Mouse (Mus musculus) lung, embryonic 15.5 days (tissue): ENCODE measurements around the gene Mum1. TPM values are rescaled to one million over a fixed set of nuclear protein-coding genes. Genes with fewer than 3 reads are reported as not detected.
A peak's percentile ranks its signal among the peaks of the same experiment; 100 is the strongest.

Experiments used
- ATAC-seq: fragments of 200-750 bp; cut with Nextera tagmentation; 2 replicates; pipeline ENCODE4 v1.8.0; 2017; ENCODE audit warnings: moderate number of reproducible peaks, borderline replicate concordance; ENCODE audit not compliant: low FRiP score, low TSS enrichment; ENCODE audit errors: extremely low read depth
- H3K27ac ChIP-seq: fragments of 300-500 bp; sonication (generic); 2 replicates; pipeline ENCODE4 v1.5.1; 2015; ENCODE audit warnings: moderate library complexity, mild to moderate bottlenecking, inconsistent platforms
- H3K27me3 ChIP-seq: fragments of 300-500 bp; sonication (generic); 2 replicates; pipeline ENCODE4 v1.6.1; 2015; ENCODE audit warnings: inconsistent platforms
- H3K36me3 ChIP-seq: fragments of 300-500 bp; sonication (generic); 2 replicates; pipeline ENCODE4 v1.6.1; 2015; ENCODE audit warnings: inconsistent platforms
- H3K4me1 ChIP-seq: fragments of 300-500 bp; sonication (generic); 2 replicates; pipeline ENCODE4 v1.6.1; 2015; ENCODE audit warnings: inconsistent platforms
- H3K4me2 ChIP-seq: fragments of 300-500 bp; sonication (generic); 2 replicates; pipeline ENCODE4 v1.6.1; 2015; ENCODE audit warnings: inconsistent platforms, mild to moderate bottlenecking, moderate library complexity
- H3K4me3 ChIP-seq: fragments of 300-500 bp; sonication (generic); 2 replicates; pipeline ENCODE4 v1.5.1; 2015; ENCODE audit warnings: mild to moderate bottlenecking, inconsistent platforms
- H3K9ac ChIP-seq: fragments of 300-500 bp; sonication (generic); 2 replicates; pipeline ENCODE4 v1.6.1; 2015; ENCODE audit warnings: inconsistent platforms
- H3K9me3 ChIP-seq: fragments of 300-500 bp; sonication (generic); 2 replicates; pipeline ENCODE4 v1.6.1; 2016; ENCODE audit warnings: inconsistent platforms
- WGBS: fragments of 180-500 bp; shearing (Covaris S2); methylation state at CpG from one replicate; pipeline ENCODE4 v1.1.7; 2015; 5-methylcytosine and 5-hydroxymethylcytosine counted together
- polyA plus RNA-seq: library from polyadenylated mRNA; unstranded; fragments of >200 nt; fragmentation: Nextera tagmentation; extraction: Ambion mirVana; gene quantifications from 2 replicates; pipeline ENCODE4 v1.2.1, GENCODE M21; 2015

The Mum1 gene
- polyA plus RNA-seq, result 64.5 and 66.2 TPM in 2 replicates

DNA sequence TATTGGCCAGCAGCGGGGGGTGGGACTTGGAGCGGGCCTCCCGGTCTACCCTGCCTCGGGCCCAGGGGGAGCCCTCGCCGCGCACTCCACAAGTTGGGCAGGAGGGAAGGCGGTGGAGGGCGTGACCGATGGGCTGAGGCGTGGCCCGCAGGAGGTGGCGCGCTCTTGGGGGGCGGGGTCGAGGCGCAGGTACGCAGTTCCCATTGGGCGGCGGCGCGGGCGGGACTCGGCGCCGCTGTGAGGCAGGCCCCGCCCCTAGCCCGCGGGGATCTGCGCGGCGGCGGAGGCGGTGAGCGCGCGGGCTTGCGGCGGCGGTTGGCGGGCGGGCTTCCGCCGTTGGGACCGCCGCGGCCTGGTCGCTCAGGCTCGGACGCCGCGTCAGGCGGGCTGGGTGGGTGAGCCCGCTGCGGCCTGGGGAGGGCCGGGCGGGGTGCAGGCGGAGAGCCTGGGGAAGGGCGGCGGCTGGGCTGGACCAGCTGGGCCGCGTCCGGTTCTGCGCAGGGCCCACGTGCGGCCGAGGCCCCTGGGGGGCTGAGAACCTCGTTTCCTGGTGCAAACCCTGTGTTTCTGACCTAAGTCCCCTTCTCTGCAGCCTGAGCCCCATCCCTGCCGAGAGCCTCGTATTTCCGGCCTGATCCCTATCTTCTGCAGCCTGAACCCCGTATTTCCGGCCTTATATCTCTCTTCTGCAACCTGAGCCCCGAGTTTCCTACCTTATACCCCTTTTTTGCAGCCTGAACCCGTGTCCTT, at the start of gene Mum1:
Mum1 (plus strand) TSS at position 19 of the 750 bp plus-strand sequence.
- peaks cover 31% of the 10 kb centered on the region for H3K36me3 ChIP-seq
- no peaks in the 10 kb centered on the region for H3K27me3 ChIP-seq
- WGBS, result under 1% methylated on average over 73 of the region's 75 CpGs
- peak within 1 kb of the TSS; percentile 65 for H3K4me3 ChIP-seq
- no peaks in the 10 kb centered on the region for H3K9me3 ChIP-seq
- peak; percentile 99 for ATAC-seq
- peaks cover 28% of the 10 kb centered on the region for H3K4me1 ChIP-seq
- peak within 1 kb of the TSS; percentile 86 for H3K27ac ChIP-seq
- peak within 1 kb of the TSS; percentile 81 for H3K9ac ChIP-seq
- H3K4me2 ChIP-seq, result peak within 1 kb of the TSS; percentile 74

GRCm38 (mm10) chr10:80177441-80178279, 48.6 kb upstream of the Mum1 start:
- Histone ChIP-seq H3K4me2 (no peak overlapping the region), H3K27ac (no peak overlapping the region), H3K9me3 (no peaks in the 10 kb centered on the region), H3K9ac (no peak overlapping the region), H3K27me3 (no peaks in the 10 kb centered on the region), H3K4me1 (peaks cover 28% of the 10 kb centered on the region), H3K4me3 (no peak overlapping the region), H3K36me3 (no peaks in the 10 kb centered on the region)
- ATAC-seq, result no peak
- WGBS, result 68% methylated on average over 7 of the region's 7 CpGs

GRCm38 (mm10) chr10:80179068-80180051, 46.9 kb upstream of the Mum1 start, which contains the start of gene Efna2:
Gene Efna2 (plus strand): TSS chr10:80179482.
- no peaks in the 10 kb centered on the region for H3K27me3 ChIP-seq
- peak within 1 kb of the TSS; percentile 49 for H3K27ac ChIP-seq
- peaks cover 23% of the 10 kb centered on the region for H3K4me1 ChIP-seq
- peak within 1 kb of the TSS; percentile 58 for H3K4me3 ChIP-seq
- WGBS, result 2% methylated on average over 62 of the region's 106 CpGs
- no peaks in the 10 kb centered on the region for H3K36me3 ChIP-seq
- H3K9ac ChIP-seq, result peak within 1 kb of the TSS; percentile 70
- H3K9me3 ChIP-seq, result no peaks in the 10 kb centered on the region
- ATAC-seq, result peak; percentile 68; the same call in 1 of the 2 replicates
- peak within 1 kb of the TSS; percentile 64 for H3K4me2 ChIP-seq

GRCm38 (mm10) chr10:80180288-80180687, 45.9 kb upstream of the Mum1 start:
- no peaks in the 10 kb centered on the region for H3K9me3 ChIP-seq
- ATAC-seq, result no peak
- H3K4me3 ChIP-seq, result peak overlapping the region; percentile 58
- peaks cover 23% of the 10 kb centered on the region for H3K4me1 ChIP-seq
- peak overlapping the region; percentile 64 for H3K4me2 ChIP-seq
- H3K27ac ChIP-seq, result no peak overlapping the region
- H3K36me3 ChIP-seq, result no peaks in the 10 kb centered on the region
- H3K9ac ChIP-seq, result peak overlapping the region; percentile 70
- 28% methylated on average over 6 of the region's 6 CpGs for WGBS
- H3K27me3 ChIP-seq, result no peaks in the 10 kb centered on the region

- no peaks in the 10 kb centered on the region for H3K9me3 ChIP-seq
- no peaks in the 10 kb centered on the region for H3K27me3 ChIP-seq
- no peak overlapping the region for H3K27ac ChIP-seq
- no peak for ATAC-seq
- 41% methylated on average over 5 of the region's 5 CpGs for WGBS
- no peaks in the 10 kb centered on the region for H3K36me3 ChIP-seq
- peak overlapping the region; percentile 58 for H3K4me3 ChIP-seq
- peak overlapping the region; percentile 64 for H3K4me2 ChIP-seq
- H3K4me1 ChIP-seq, result peaks cover 20% of the 10 kb centered on the region
- peak overlapping the region; percentile 70; the same call in 1 of the 2 replicates for H3K9ac ChIP-seq
Measured at GRCm38 (mm10) chr10:80180823-80181222, 45.4 kb upstream of the Mum1 start.

GRCm38 (mm10) chr10:80182547-80182946, 43.7 kb upstream of the Mum1 start:
- no peaks in the 10 kb centered on the region for H3K9me3 ChIP-seq
- H3K4me1 ChIP-seq, result peaks cover 19% of the 10 kb centered on the region
- H3K4me3 ChIP-seq, result no peak overlapping the region
- no peak overlapping the region for H3K9ac ChIP-seq
- ATAC-seq, result no peak
- no peaks in the 10 kb centered on the region for H3K27me3 ChIP-seq
- H3K36me3 ChIP-seq, result no peaks in the 10 kb centered on the region
- no peak overlapping the region for H3K27ac ChIP-seq
- WGBS, result 89% methylated on average over 7 of the region's 7 CpGs
- no peak overlapping the region for H3K4me2 ChIP-seq

DNA sequence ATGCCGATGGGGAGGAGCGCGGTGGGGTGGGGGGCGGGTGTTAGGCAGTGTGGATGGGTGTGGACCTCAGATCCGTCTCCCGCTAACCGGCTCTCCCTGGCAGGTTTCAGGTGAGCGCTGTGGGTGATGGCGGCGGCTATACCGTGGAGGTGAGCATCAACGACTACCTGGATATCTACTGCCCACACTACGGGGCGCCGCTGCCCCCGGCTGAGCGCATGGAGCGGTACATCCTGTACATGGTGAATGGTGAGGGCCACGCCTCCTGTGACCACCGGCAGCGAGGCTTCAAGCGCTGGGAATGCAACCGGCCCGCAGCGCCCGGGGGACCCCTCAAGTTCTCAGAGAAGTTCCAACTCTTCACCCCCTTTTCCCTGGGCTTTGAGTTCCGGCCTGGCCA, 39.6 kb upstream of the Mum1 start:
- peaks cover 31% of the 10 kb centered on the region for H3K27me3 ChIP-seq
- ATAC-seq, result no peak
- H3K4me2 ChIP-seq, result no peak overlapping the region
- H3K4me3 ChIP-seq, result no peak overlapping the region
- peaks cover 15% of the 10 kb centered on the region for H3K4me1 ChIP-seq
- H3K9me3 ChIP-seq, result no peaks in the 10 kb centered on the region
- WGBS, result 59% methylated on average over 27 of the region's 27 CpGs
- no peak overlapping the region for H3K9ac ChIP-seq
- no peak overlapping the region for H3K27ac ChIP-seq
- peaks cover 10% of the 10 kb centered on the region; the same call in 1 of the 2 replicates for H3K36me3 ChIP-seq

GRCm38 (mm10) chr10:80187739-80188138, 38.5 kb upstream of the Mum1 start:
- H3K4me2 ChIP-seq, result no peak overlapping the region
- 90% methylated on average over 10 of the region's 10 CpGs for WGBS
- peaks cover 15% of the 10 kb centered on the region for H3K4me1 ChIP-seq
- H3K36me3 ChIP-seq, result peaks cover 10% of the 10 kb centered on the region; the same call in 1 of the 2 replicates
- peaks cover 41% of the 10 kb centered on the region for H3K27me3 ChIP-seq
- H3K9me3 ChIP-seq, result no peaks in the 10 kb centered on the region
- no peak overlapping the region for H3K27ac ChIP-seq
- no peak overlapping the region for H3K9ac ChIP-seq
- no peak for ATAC-seq
- no peak overlapping the region for H3K4me3 ChIP-seq

GRCm38 (mm10) chr10:80188453-80189024, 37.7 kb upstream of the Mum1 start:
- H3K4me2 ChIP-seq, result no peak overlapping the region
- peaks cover 15% of the 10 kb centered on the region for H3K4me1 ChIP-seq
- H3K4me3 ChIP-seq, result no peak overlapping the region
- no peaks in the 10 kb centered on the region for H3K9me3 ChIP-seq
- no peak for ATAC-seq
- WGBS, result 82% methylated on average over 15 of the region's 15 CpGs
- H3K27ac ChIP-seq, result no peak overlapping the region
- H3K9ac ChIP-seq, result no peak overlapping the region
- H3K27me3 ChIP-seq, result peaks cover 41% of the 10 kb centered on the region
- H3K36me3 ChIP-seq, result peaks cover 10% of the 10 kb centered on the region; the same call in 1 of the 2 replicates

DNA sequence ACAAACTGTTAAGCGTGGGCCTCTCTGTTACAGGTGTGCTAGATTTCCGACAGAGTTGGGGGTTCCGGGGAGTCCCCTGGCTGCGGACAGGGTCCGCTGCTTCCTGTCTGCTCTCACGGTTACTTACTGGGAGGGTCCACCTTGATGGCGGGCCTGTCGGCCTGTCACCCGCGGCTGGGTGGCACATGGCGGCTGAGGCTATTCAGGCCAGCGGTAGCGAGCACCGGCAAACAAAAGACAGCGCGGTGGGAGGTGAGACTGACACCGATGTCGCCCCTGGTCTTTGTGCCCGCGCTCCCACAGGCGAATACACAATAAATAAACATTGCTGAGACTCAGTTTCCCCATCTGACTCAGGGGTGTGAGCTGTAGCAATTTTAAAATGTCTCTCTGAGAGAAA, 36.2 kb upstream of the Mum1 start:
- H3K9me3 ChIP-seq, result no peaks in the 10 kb centered on the region
- H3K9ac ChIP-seq, result no peak overlapping the region
- peaks cover 10% of the 10 kb centered on the region; the same call in 1 of the 2 replicates for H3K36me3 ChIP-seq
- peaks cover 15% of the 10 kb centered on the region for H3K4me1 ChIP-seq
- no peak overlapping the region for H3K27ac ChIP-seq
- 9% methylated on average over 21 of the region's 21 CpGs for WGBS
- H3K4me2 ChIP-seq, result peak overlapping the region; percentile 72
- no peak for ATAC-seq
- H3K27me3 ChIP-seq, result peaks cover 41% of the 10 kb centered on the region
- peak overlapping the region; percentile 41 for H3K4me3 ChIP-seq
